Mouse (Mus musculus) telencephalon, adult 2 months (tissue): ENCODE measurements around the gene Hoxd11.

Source experiments
- DNase-seq: peaks from one replicate; pipeline ENCODE4 v3.0.0-alpha.2; 2011; ENCODE audit warnings: low read depth, low spot score

The Hoxd11 gene

GRCm38 (mm10) chr2:74663291-74663925 is 15.9 kb upstream of the Hoxd11 start:
- DNase-seq: no peak

- no peak for DNase-seq
Observed at GRCm38 (mm10) chr2:74666411-74666810, 12.9 kb upstream of the Hoxd11 start.

- no peak for DNase-seq
Observed at GRCm38 (mm10) chr2:74667191-74667841, 12.0 kb upstream of the Hoxd11 start.

GRCm38 (mm10) chr2:74667842-74668357 is 11.5 kb upstream of the Hoxd11 start, which contains the start of gene Hoxd13:
TSS of gene Hoxd13 (plus strand) at chr2:74668310.
- no peak for DNase-seq

GRCm38 (mm10) chr2:74668370-74669229 is 10.8 kb upstream of the Hoxd11 start:
- DNase-seq: no peak

- DNase-seq: no peak
Observed at GRCm38 (mm10) chr2:74669230-74669578, 10.2 kb upstream of the Hoxd11 start.

- no peak for DNase-seq
Observed at GRCm38 (mm10) chr2:74669650-74670235, 9.6 kb upstream of the Hoxd11 start.

- DNase-seq: no peak
Observed at GRCm38 (mm10) chr2:74670632-74671188, 8.6 kb upstream of the Hoxd11 start.

GRCm38 (mm10) chr2:74671847-74672246 is 7.5 kb upstream of the Hoxd11 start:
- DNase-seq: no peak

GRCm38 (mm10) chr2:74672481-74673362 is 6.6 kb upstream of the Hoxd11 start:
- no peak for DNase-seq

- DNase-seq: no peak
Observed at GRCm38 (mm10) chr2:74673835-74674425, 5.4 kb upstream of the Hoxd11 start.

- DNase-seq: no peak
Observed at GRCm38 (mm10) chr2:74674881-74675665, 4.3 kb upstream of the Hoxd11 start, which contains the start of gene Hoxd12. TSS of gene Hoxd12 (plus strand) at chr2:74675013.

GRCm38 (mm10) chr2:74675666-74676282 is 3.6 kb upstream of the Hoxd11 start:
- no peak for DNase-seq

- no peak for DNase-seq
Observed at GRCm38 (mm10) chr2:74676376-74677052, 2.8 kb upstream of the Hoxd11 start.

GRCm38 (mm10) chr2:74677106-74677505 is 2.3 kb upstream of the Hoxd11 start:
- no peak for DNase-seq

- no peak for DNase-seq
Observed at GRCm38 (mm10) chr2:74679596-74679971, 227 bp downstream of the Hoxd11 start.

- no peak for DNase-seq
Observed at GRCm38 (mm10) chr2:74679980-74680379, 623 bp downstream of the Hoxd11 start.
